Mouse (Mus musculus) C2C12 (cell line): ENCODE measurements around the gene Anks3. TPM values are rescaled to one million over a fixed set of nuclear protein-coding genes. Genes with fewer than 3 reads are reported as not detected.
A peak's percentile ranks its signal among the peaks of the same experiment; 100 is the strongest.

ENCODE experiments used
- H3K27me3 ChIP-seq: one replicate; pipeline ENCODE4 v1.6.1; 2011; ENCODE audit not compliant: control insufficient read depth, insufficient read depth, insufficient read length
- H3K36me3 ChIP-seq: one replicate; pipeline ENCODE4 v1.6.1; 2011; ENCODE audit not compliant: control insufficient read depth, insufficient read depth
- H3K4me3 ChIP-seq: one replicate; pipeline ENCODE4 v1.5.1; 2011; ENCODE audit warnings: mild to moderate bottlenecking, control low read depth; ENCODE audit not compliant: poor library complexity, insufficient read depth, severe bottlenecking
- H3K79me2 ChIP-seq: one replicate; pipeline ENCODE4 v1.6.1; 2011; ENCODE audit not compliant: control insufficient read depth, insufficient read depth
- H3K79me3 ChIP-seq: one replicate; pipeline ENCODE4 v1.6.1; 2011; ENCODE audit warnings: low read depth, control low read depth
- H3ac ChIP-seq: one replicate; pipeline ENCODE3; 2011; ENCODE audit warnings: low read depth; ENCODE audit not compliant: control insufficient read depth, insufficient read length
- CEBPB ChIP-seq: IDR thresholded peaks from one replicate; pipeline ENCODE4 v1.6.1; 2011; ENCODE audit warnings: low read depth, mild to moderate bottlenecking, control low read depth, moderate library complexity
- CTCF ChIP-seq: IDR thresholded peaks from one replicate; pipeline ENCODE4 v1.5.1; 2011; ENCODE audit not compliant: control insufficient read depth, insufficient read depth, insufficient read length
- FOSL1 ChIP-seq: IDR thresholded peaks from one replicate; pipeline ENCODE4 v1.8.0; 2011; ENCODE audit warnings: mild to moderate bottlenecking, low read length; ENCODE audit not compliant: poor library complexity, insufficient read depth, severe bottlenecking
- MAX ChIP-seq: IDR thresholded peaks from one replicate; pipeline ENCODE4 v1.6.1; 2011; ENCODE audit warnings: mild to moderate bottlenecking, control low read depth
- MYOD1 ChIP-seq: IDR thresholded peaks from one replicate; pipeline ENCODE4 v1.6.1; 2011; ENCODE audit warnings: low read depth; ENCODE audit not compliant: control insufficient read depth, insufficient read length
- MYOG ChIP-seq: IDR thresholded peaks from one replicate; pipeline ENCODE4 v1.6.1; 2011; ENCODE audit not compliant: control insufficient read depth, insufficient read length; ENCODE audit errors: extremely low read depth
- USF1 ChIP-seq: IDR thresholded peaks from one replicate; pipeline ENCODE4 v1.6.1; 2011; ENCODE audit warnings: low read depth, mild to moderate bottlenecking, control low read depth, moderate library complexity
- polyA plus RNA-seq: library from polyadenylated mRNA; unstranded; fragments of >200 nt; fragmentation: generic; extraction: Trizol; gene quantifications from one replicate; pipeline ENCODE4 v1.2.1, GENCODE M21; 2012; ENCODE audit warnings: missing spikeins

The Anks3 gene
- polyA plus RNA-seq, 1 experiment = 20.9 TPM

DNA sequence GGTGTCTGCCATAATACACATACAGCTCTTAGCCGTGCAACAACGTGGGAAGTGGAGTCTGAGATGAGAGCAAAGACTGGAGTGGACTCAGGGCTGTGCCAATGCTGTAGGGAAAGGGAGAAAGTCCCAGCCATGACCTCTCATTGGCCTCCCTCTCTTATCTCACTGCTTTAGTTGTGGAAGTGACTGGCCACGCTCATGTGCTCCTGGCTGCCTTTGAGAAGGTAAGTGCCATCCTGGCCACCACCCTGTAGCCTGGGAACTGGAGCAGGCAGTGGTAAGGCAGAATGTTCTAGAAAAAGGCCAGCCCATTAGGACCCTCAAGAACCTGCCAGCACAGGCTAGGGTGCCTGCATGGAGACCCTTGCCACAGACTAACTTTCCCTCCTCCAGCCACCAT is 48.1 kb downstream of the Anks3 start:
- H3K27me3 ChIP-seq = no peaks in the 10 kb centered on the region
- H3K79me2 ChIP-seq = no peaks in the 10 kb centered on the region
- H3ac ChIP-seq = no peak overlapping the region
- TF ChIP-seq MYOG (no peak), MAX (no peak), CTCF (no peak), CEBPB (no peak), MYOD1 (no peak), USF1 (no peak), FOSL1 (no peak)
- no peaks in the 10 kb centered on the region for H3K79me3 ChIP-seq
- peaks cover 9% of the 10 kb centered on the region for H3K36me3 ChIP-seq
- no peak overlapping the region for H3K4me3 ChIP-seq

DNA sequence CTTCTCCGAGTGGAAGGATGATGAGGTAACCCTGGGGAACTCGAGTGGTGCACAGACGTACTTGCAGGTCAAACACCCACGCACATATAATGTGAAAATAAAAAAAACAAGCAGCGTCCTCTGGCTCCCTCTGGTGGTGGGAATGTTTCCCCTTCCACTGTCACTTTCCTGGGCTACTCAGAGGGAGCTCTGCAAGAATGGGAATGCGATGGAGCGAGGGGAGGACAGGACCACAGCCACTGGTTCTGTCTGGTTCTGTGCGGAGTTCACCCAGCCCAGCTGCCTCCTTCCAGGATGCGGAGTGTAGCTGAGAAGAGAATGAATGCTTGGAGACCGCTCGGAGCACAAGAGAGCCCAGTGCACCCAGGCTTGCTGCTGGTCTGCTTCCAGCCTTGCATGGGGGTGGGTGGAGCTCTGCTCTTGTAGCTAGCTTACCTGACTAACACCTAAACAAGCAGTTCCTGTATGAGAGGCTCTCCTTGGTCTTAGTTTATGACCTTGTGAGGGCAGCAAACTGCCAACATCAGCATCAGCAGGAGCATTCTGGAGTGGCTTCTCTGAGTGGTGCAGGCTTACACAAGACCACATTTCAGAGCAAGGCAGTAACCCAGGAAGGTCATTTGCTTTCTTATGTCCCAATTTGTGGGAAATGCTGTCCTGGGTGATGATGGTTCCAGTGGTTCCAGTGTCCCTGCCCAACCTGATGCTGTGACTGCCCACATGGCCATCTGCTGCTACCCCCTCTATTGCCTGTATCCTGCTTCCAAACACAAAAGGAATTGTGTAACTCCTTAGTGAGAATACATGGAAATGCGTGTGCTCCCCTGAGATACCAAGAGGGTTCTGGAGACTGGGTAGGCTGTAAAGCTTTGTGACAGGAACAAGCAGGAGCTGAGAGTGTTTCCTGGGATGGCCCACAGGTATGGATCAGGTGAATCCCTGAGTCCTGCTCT is 49.9 kb downstream of the Anks3 start:
- H3K4me3 ChIP-seq = no peak overlapping the region

DNA sequence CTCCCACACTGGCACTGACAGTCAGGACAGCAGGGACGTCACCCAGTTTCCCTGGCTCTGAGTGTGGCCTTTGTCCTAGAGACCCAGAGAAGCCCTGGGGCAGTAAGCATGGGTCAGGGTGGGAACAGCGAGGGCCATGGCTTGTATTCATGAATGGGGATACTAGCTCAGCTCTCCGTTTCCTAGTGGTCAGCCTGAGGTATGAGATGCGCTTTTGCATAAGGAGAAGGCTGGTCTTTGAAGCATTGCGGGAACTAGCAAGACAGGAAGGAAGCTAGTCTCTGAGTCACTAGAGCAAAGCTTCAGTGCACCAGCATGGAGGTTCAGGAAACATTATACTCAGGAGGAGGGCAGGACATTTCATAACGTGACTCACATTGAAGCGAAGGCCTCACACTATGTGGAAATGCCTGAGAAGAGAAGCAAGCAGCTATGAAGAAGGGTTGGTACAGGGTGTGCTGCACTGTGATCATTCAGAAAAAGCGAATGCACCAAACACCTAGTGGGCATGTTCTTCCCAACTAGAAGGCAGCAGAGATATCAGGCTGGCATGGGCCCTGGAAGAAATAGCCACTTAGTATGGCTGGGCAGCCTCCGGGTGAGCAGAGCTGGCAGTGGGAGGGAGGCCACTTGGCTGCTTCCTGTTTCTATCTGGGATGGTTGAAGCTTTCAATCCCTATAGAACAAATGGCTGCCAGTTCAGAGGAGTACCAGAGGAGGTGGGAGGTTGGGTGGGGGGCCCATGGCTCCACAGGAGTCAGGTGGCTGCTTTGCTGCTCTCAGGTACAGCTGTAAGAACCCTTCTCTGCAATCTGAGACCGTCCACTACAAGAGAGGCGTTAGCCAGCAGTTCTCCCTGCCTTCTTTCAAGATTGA is 50.9 kb downstream of the Anks3 start:
- Histone ChIP-seq H3K4me3 (no peak overlapping the region), H3K27me3 (no peaks in the 10 kb centered on the region)
- no peak for TF ChIP-seq USF1
- no peak for TF ChIP-seq MYOD1
- no peak for TF ChIP-seq CTCF
- no peak for TF ChIP-seq FOSL1
- TF ChIP-seq MYOG = no peak
- no peak for TF ChIP-seq CEBPB
- no peak for TF ChIP-seq MAX

More for the DNA sequence above, 49.9 kb downstream of the Anks3 start:
- TF ChIP-seq MYOG = no peak
- TF ChIP-seq CTCF = peak; percentile 71
- no peak for TF ChIP-seq MYOD1
- TF ChIP-seq USF1 = no peak
- TF ChIP-seq FOSL1 = no peak
- no peak for TF ChIP-seq CEBPB
- TF ChIP-seq MAX = no peak
- H3K79me3 ChIP-seq = no peaks in the 10 kb centered on the region
- no peaks in the 10 kb centered on the region for H3K79me2 ChIP-seq
- peak overlapping the region; percentile 25 for H3ac ChIP-seq
- no peaks in the 10 kb centered on the region for H3K27me3 ChIP-seq
- peaks cover 17% of the 10 kb centered on the region for H3K36me3 ChIP-seq

DNA sequence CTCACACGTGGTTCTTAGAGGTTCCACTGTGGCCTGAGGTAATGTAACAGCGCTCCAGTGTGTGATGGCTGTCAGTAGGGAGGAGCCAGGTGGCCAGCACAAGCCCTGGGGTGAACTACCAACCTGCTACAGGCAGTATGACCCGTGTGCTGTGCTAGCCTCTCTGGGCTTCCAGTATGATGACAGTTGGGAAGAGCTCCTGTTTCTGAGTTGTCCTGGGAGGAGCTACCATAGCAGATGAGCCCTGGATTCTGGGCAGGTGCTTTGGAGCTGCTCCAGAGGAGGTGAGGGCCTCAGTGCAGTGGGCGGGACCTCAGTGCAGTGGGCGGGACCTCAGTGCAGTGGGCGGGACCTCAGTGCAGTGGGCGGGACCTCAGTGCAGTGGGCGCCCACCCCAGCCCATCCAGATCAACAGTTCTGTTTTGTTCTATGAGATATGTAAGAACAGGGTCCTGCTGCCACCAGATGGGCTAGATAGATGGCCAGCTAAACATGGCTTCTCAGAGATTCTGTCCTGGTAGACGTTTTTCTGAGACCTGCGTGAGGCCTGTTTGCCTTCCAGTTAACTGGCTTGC is 51.8 kb downstream of the Anks3 start:
- Histone ChIP-seq H3K79me2 (no peaks in the 10 kb centered on the region), H3K27me3 (no peaks in the 10 kb centered on the region), H3ac (no peak overlapping the region), H3K4me3 (no peak overlapping the region), H3K36me3 (peaks cover 23% of the 10 kb centered on the region), H3K79me3 (no peaks in the 10 kb centered on the region)
- TF ChIP-seq MAX (no peak), CEBPB (no peak), CTCF (no peak), MYOG (no peak), MYOD1 (no peak), FOSL1 (no peak), USF1 (no peak)

More for the DNA sequence above, 50.9 kb downstream of the Anks3 start:
- peaks cover 23% of the 10 kb centered on the region for H3K36me3 ChIP-seq
- peak overlapping the region; percentile 25 for H3ac ChIP-seq
- no peaks in the 10 kb centered on the region for H3K79me2 ChIP-seq
- no peaks in the 10 kb centered on the region for H3K79me3 ChIP-seq

DNA sequence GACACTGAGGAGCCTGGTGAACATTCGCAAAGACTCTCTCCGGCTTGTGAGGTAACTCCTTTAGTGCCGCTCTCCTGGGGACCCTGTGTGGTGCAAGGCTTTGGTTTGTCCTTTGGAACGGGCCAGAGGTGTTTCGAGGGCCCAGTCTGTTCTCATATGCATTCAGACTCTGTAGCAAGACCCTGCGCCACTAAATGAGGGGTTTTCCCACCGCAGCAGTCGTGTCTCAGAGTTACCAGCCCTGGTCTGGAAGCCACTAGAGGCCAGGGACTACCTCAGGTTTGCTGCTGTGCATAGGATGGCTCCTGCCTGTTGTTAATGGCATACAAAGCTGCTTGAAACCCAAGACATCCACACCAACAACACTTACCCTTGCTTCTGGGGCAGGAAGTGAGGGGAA is 53.2 kb downstream of the Anks3 start:
- Histone ChIP-seq H3K79me3 (no peaks in the 10 kb centered on the region), H3K36me3 (peaks cover 23% of the 10 kb centered on the region), H3K27me3 (no peaks in the 10 kb centered on the region), H3K79me2 (no peaks in the 10 kb centered on the region), H3K4me3 (no peak overlapping the region), H3ac (no peak overlapping the region)
- TF ChIP-seq MAX = no peak
- TF ChIP-seq MYOD1 = no peak
- no peak for TF ChIP-seq CTCF
- no peak for TF ChIP-seq FOSL1
- no peak for TF ChIP-seq CEBPB
- no peak for TF ChIP-seq MYOG
- TF ChIP-seq USF1 = no peak
